Mouse (Mus musculus) bone marrow macrophage, adult 2 months (primary cell): Measurements from ENCODE around the gene Cotl1. TPM values are rescaled to one million over a fixed set of nuclear protein-coding genes. Genes with fewer than 3 reads are reported as not detected.
A peak's percentile ranks its signal among the peaks of the same experiment; 100 is the strongest.

Experiments
- H3K27ac ChIP-seq: 2 replicates; pipeline ENCODE4 v1.5.1; 2012; ENCODE audit warnings: low read depth, low read length; ENCODE audit not compliant: insufficient read depth
- H3K4me1 ChIP-seq: 2 replicates; pipeline ENCODE4 v1.6.1; 2012; ENCODE audit warnings: low read length; ENCODE audit not compliant: control insufficient read depth, insufficient read depth
- H3K4me3 ChIP-seq: 2 replicates; pipeline ENCODE4 v1.5.1; 2012; ENCODE audit warnings: mild to moderate bottlenecking, low read length, moderate library complexity; ENCODE audit not compliant: insufficient read depth
- CTCF ChIP-seq: IDR thresholded peaks from 2 replicates; pipeline ENCODE4 v1.5.1; 2012; ENCODE audit warnings: low read depth, mild to moderate bottlenecking, low read length, moderate library complexity
- POLR2A ChIP-seq: IDR thresholded peaks from 2 replicates; pipeline ENCODE4 v1.6.1; 2012; ENCODE audit warnings: mild to moderate bottlenecking, low read depth, low read length, borderline replicate concordance
- polyA plus RNA-seq: library from polyadenylated mRNA; stranded (reverse); fragments of >200 nt; gene quantifications from 2 replicates; pipeline ENCODE4 v1.2.4, GENCODE M21; 2012; ENCODE audit not compliant: missing spikeins, insufficient read depth, insufficient read length

The Cotl1 gene
- polyA plus RNA-seq, 1 experiment, result 492 TPM

- H3K4me3 ChIP-seq, result no peak overlapping the region
- peaks cover 38% of the 10 kb centered on the region for H3K4me1 ChIP-seq
- TF ChIP-seq POLR2A (no peak), CTCF (no peak)
- H3K27ac ChIP-seq, result no peak overlapping the region
Measured at GRCm38 (mm10) chr8:119821691-119822090, 18.7 kb downstream of the Cotl1 start.

- Histone ChIP-seq H3K27ac (no peak overlapping the region), H3K4me1 (peaks cover 23% of the 10 kb centered on the region), H3K4me3 (no peak overlapping the region)
- TF ChIP-seq POLR2A (no peak), CTCF (no peak)
Measured at GRCm38 (mm10) chr8:119819976-119820375, 20.4 kb downstream of the Cotl1 start.

- Histone ChIP-seq H3K4me3 (no peak overlapping the region), H3K27ac (no peak overlapping the region), H3K4me1 (peaks cover 27% of the 10 kb centered on the region)
- TF ChIP-seq CTCF (no peak), POLR2A (no peak)
Measured at GRCm38 (mm10) chr8:119819316-119819715, 21.0 kb downstream of the Cotl1 start.

- no peak overlapping the region for H3K4me3 ChIP-seq
- peaks cover 30% of the 10 kb centered on the region for H3K4me1 ChIP-seq
- no peak overlapping the region for H3K27ac ChIP-seq
- TF ChIP-seq POLR2A (no peak), CTCF (no peak)
Measured at GRCm38 (mm10) chr8:119817446-119817845, 22.9 kb downstream of the Cotl1 start.

GRCm38 (mm10) chr8:119816219-119816618 lies 24.1 kb downstream of the Cotl1 start:
- Histone ChIP-seq H3K27ac (no peak overlapping the region), H3K4me1 (peaks cover 41% of the 10 kb centered on the region), H3K4me3 (no peak overlapping the region)
- TF ChIP-seq CTCF (no peak), POLR2A (no peak)

GRCm38 (mm10) chr8:119812650-119813431 lies 27.5 kb downstream of the Cotl1 start:
- Histone ChIP-seq H3K4me3 (peak overlapping the region; percentile 35), H3K4me1 (peaks cover 44% of the 10 kb centered on the region), H3K27ac (peak overlapping the region; percentile 98)
- no peak for TF ChIP-seq CTCF

- TF ChIP-seq CTCF (peak; percentile 31; the same call in 1 of the 2 replicates), POLR2A (no peak)
- no peak overlapping the region for H3K4me3 ChIP-seq
- H3K27ac ChIP-seq, result peak overlapping the region; percentile 79
- peaks cover 42% of the 10 kb centered on the region for H3K4me1 ChIP-seq
Measured at GRCm38 (mm10) chr8:119811925-119812324, 28.4 kb downstream of the Cotl1 start.

- peaks cover 46% of the 10 kb centered on the region for H3K4me1 ChIP-seq
- H3K4me3 ChIP-seq, result no peak overlapping the region
- TF ChIP-seq CTCF (no peak), POLR2A (no peak)
- no peak overlapping the region for H3K27ac ChIP-seq
Measured at GRCm38 (mm10) chr8:119810953-119811499, 29.3 kb downstream of the Cotl1 start.

- no peak for TF ChIP-seq CTCF
- no peak for TF ChIP-seq POLR2A
Measured at GRCm38 (mm10) chr8:119810127-119810868, 30.0 kb downstream of the Cotl1 start.

GRCm38 (mm10) chr8:119809620-119810019 lies 30.7 kb downstream of the Cotl1 start:
- no peak overlapping the region for H3K27ac ChIP-seq
- no peak overlapping the region for H3K4me3 ChIP-seq
- peaks cover 42% of the 10 kb centered on the region for H3K4me1 ChIP-seq
- TF ChIP-seq CTCF (no peak), POLR2A (no peak)

More at GRCm38 (mm10) chr8:119810127-119810868, 30.0 kb downstream of the Cotl1 start:
- peaks cover 46% of the 10 kb centered on the region for H3K4me1 ChIP-seq
- H3K4me3 ChIP-seq, result no peak overlapping the region
- no peak overlapping the region for H3K27ac ChIP-seq
